9 mouse cellular contexts compared by ENCODE assay signal in genomic region chr1:76550876-76551275, GRCm38 (mm10).
A peak's percentile ranks its signal among the peaks of the same experiment; 100 is the strongest.
DNase-seq lines count a peak whose midpoint lies in the region; ATAC-seq and TF ChIP-seq lines count a peak whose summit lies in the region.
"Had no signal": no experiment of that assay in that cellular context is flagged by ENCODE, and none has a peak within 500 bp of the region (broad histone marks: within the 10 kb centered on the region; RNA-seq: fewer than 3 reads in every experiment).

No protein-coding gene starts in this region.

- H3K9me3 ChIP-seq in heart, embryonic 12.5 days (replicated peaks), result no peaks in the 10 kb centered on the region
- no peaks in the 10 kb centered on the region for H3K9me3 ChIP-seq in hindbrain, embryonic 10.5 days
- H3K9me3 ChIP-seq: neural tube, embryonic 12.5 days had no signal

- H3K9ac ChIP-seq in heart, embryonic 12.5 days, result no peak overlapping the region
- H3K9ac ChIP-seq: neural tube, embryonic 12.5 days had no signal

- H3K27ac ChIP-seq in heart, embryonic 12.5 days (ENCODE audit: poor library complexity, severe bottlenecking), result no peak overlapping the region
- H3K27ac ChIP-seq in hindbrain, embryonic 10.5 days, result no peak overlapping the region
- H3K27ac ChIP-seq: neural tube, embryonic 12.5 days had no signal

- H3K4me3 ChIP-seq in heart, embryonic 12.5 days, result no peak overlapping the region
- H3K4me3 ChIP-seq in lung, adult 2 months (replicated peaks; ENCODE audit: extremely low read depth, low read depth, low read length), result no peak overlapping the region
- H3K4me3 ChIP-seq in hindbrain, embryonic 10.5 days, result no peak overlapping the region
- H3K4me3 ChIP-seq: neural tube, embryonic 12.5 days had no signal

- no peaks in the 10 kb centered on the region for H3K36me3 ChIP-seq in heart, embryonic 12.5 days
- H3K36me3 ChIP-seq in hindbrain, embryonic 10.5 days, result no peaks in the 10 kb centered on the region
- H3K36me3 ChIP-seq: neural tube, embryonic 12.5 days had no signal

- ATAC-seq in heart, embryonic 12.5 days (ENCODE audit: insufficient number of reproducible peaks, low FRiP score), result no peak; the same call in 1 of the 2 replicates
- ATAC-seq in CD4-positive, CD25-positive, alpha-beta regulatory T cell, adult 4 months, result no peak

- WGBS in heart, embryonic 12.5 days, result 34% methylated on average over 5 of the region's 5 CpGs
- 36% methylated on average over 5 of the region's 5 CpGs for WGBS in lung, adult 2 months
- 85% methylated on average over 5 of the region's 5 CpGs for WGBS in hindbrain, embryonic 10.5 days

- H3K27me3 ChIP-seq in heart, embryonic 12.5 days (replicated peaks), result no peaks in the 10 kb centered on the region
- H3K27me3 ChIP-seq in hindbrain, embryonic 10.5 days (ENCODE audit: insufficient read depth, poor library complexity, severe bottlenecking), result no peaks in the 10 kb centered on the region
- H3K27me3 ChIP-seq: neural tube, embryonic 12.5 days had no signal

- H3K4me1 ChIP-seq in heart, embryonic 12.5 days (replicated peaks), result peaks cover 13% of the 10 kb centered on the region
- no peaks in the 10 kb centered on the region for H3K4me1 ChIP-seq in lung, adult 2 months (ENCODE audit: control insufficient read depth, insufficient read depth, low read length)
- H3K4me1 ChIP-seq in hindbrain, embryonic 10.5 days (replicated peaks), result no peaks in the 10 kb centered on the region
- H3K4me1 ChIP-seq: neural tube, embryonic 12.5 days had no signal

- no peak for TF ChIP-seq CTCF in lung, adult 2 months (IDR thresholded peaks at IDR 0.05; ENCODE audit: insufficient read depth, low read length)

- DNase-seq in heart, adult 11 months, result peak; percentile 97
- DNase-seq in MN1 (ENCODE audit: low spot score), result peak; percentile 9
- DNase-seq in forelimb bud, embryonic 11.5 days (ENCODE audit: low read depth, low spot score), result peak; percentile 18
- peak; percentile 9 for DNase-seq in lung, adult 2 months
- DNase-seq in hindbrain, embryonic 10.5 days (ENCODE audit: low spot score), result no peak
- DNase-seq in cerebellum, postnatal 25 days, result no peak

- no peak for TF ChIP-seq POLR2A in lung, adult 2 months (IDR thresholded peaks at IDR 0.05; ENCODE audit: borderline replicate concordance, extremely low read depth, low read depth, low read length)

- no peak overlapping the region for H3K4me2 ChIP-seq in heart, embryonic 12.5 days
- H3K4me2 ChIP-seq: neural tube, embryonic 12.5 days had no signal

Comparison
In these comparisons a context has a peak if more than half of its experiments do, and no peak if none do; other contexts are left out.
1. DNase-seq: peak in heart, adult 11 months (single experiment), MN1 (single experiment), forelimb bud, embryonic 11.5 days (single experiment) and lung, adult 2 months (single experiment); none in hindbrain, embryonic 10.5 days (single experiment) and cerebellum, postnatal 25 days (0 of 2).